Mouse (Mus musculus) right cerebral cortex, postnatal 4 days (tissue): ENCODE measurements around the gene Dscam.

Experiments
- DNase-seq: peaks from one replicate; pipeline ENCODE4 v3.0.0-alpha.2; 2022

The Dscam gene

DNA sequence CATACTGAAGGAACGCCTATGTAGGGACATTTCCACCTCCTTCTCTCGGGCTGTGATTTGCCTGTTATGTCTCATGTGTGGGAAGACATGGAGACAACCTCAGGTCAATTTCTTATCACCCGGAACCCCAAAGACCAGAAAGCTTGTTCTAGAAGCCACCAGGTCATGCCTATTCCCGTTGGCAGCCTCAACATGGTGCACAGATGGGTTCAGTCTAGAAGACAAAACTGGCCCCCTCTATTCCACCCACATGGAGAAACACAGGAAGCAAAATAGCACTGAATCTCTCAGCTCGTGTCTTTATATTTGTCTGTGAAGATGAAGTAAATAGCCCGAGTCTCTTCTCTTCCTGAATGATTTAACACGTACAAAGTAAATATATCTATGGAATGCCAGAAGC lies 540.3 kb downstream of the Dscam start:
- DNase-seq = no peak

DNA sequence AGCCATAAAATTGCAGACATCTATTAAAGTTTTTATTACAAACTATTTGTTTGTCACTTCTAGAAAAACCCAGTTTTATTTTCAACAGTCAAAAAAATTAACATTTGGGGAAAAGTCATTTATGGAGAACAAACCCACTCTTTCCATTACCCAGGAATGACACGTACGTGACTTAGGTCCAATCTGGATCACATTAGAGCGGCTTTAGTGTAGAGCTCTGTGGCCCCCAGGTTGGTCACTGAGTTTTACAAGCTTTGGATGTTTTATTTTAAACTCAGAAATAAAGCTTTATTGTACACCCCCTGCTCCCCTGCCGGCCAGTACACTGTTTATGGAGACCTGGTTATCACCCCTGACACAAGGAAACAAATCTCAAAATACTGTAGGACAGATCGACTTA lies 540.9 kb downstream of the Dscam start:
- DNase-seq = no peak

DNA sequence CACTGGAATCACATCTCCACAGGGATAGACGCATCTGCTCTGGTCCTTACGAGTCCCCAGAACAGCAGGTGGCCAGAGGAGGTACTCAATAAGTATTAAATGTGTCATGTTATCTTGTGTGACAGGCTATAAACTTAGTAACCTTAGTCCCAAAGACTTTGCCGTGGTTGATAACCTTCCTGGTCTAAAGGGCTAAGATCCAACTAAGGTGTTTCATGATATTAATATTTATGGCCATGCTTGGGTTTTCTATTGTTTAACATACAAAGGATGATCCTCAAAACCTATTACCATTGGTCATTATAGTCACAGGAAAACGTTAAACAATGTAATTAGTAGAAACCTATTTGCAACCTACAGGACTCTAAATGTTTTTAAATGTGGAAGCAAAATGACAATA lies 545.1 kb downstream of the Dscam start:
- DNase-seq = no peak

DNA sequence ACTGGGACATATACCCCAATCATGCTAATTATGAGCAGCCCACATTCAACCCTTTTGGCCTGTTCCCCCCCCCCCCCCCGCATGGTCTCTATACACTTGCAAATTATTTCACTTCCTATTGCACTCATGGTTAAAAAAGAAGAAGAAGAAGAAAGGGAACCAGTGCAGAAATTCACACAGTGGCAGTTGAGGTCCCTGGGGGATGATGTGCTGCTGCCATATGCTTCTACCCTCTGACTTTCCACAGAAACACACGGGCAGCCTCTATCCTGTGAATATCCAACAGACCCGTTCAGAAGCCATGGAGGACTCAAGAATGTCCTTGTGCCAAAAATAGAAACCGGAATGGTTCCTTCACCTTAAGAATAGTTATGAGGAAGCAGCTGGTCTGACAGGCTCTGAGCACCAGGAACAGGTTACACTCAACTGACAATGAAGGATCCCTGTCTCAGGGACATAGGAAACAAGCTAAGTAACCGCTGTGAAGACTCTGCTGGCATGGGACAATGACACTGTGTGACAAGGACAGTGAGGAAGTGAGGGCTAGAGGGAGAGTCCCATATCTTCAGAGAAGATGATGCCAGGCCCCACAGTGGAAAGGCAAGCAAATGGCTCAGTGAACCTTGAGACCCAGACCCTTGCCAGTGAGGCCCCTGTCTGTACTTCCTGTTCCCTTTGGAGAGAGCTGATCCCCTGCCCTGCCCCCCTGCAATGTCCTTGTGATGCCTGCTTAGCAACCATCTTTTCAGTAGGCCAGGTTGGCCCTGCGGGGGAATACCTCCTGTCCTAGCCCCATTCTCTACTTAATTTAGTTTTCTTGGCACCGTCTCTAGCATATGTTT lies 545.8 kb downstream of the Dscam start:
- DNase-seq = no peak

DNA sequence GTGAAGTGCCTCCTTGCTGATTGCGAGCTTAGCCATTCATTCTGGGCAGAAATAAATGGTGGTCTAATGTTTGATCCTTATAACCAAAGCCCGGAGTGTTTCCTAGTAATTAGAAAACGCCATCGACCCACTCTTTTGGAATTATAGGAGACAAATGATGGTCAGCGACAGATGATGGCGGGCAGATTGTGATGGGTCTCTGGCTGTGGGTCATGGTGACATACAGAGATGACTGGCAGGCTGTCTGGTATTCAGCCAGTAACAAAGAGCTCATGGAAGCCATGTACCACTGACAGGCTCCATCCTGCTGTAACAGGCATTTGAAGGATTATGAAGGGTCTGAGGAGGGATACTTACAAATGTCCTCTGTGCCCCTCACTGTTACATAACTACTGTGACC lies 549.7 kb downstream of the Dscam start:
- DNase-seq = no peak

DNA sequence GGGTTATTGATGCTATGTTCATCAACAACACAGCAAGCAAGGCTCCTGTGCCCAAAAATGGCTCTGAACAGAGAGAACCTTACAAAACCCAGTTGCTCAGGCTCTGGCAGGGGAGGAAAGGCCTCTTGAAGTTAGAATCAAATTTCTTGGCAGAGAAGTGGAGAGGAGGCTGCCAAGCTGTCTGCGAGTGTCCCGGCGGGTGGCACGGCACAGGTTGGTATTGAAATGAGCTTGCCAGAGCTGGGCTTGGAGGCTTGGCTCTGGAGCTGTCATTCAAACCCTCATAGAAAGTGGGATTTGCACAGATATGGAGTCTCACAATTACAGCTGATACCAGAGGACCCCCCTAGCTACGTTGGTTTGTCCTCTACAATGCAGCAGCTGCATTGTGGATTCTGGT lies 550.1 kb downstream of the Dscam start:
- DNase-seq = peak; percentile 40

DNA sequence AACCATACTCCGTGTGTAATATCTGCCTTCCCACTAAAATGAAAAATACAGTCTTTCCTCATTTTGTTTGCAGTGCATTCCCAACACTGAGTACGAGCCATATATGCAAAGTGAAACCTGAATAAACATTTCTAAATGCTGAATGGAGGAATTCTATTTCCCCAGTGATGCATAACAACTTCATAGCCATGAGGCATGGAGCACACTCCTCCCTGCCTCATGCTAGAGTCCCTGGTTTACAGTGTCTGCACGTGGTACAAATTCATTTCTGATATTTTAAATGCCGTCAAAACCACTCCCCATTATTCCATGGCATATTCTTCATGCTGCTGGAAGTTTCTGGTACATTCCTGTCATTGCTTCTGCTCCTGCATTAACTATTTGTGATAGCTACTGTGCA lies 552.8 kb downstream of the Dscam start:
- DNase-seq = no peak

DNA sequence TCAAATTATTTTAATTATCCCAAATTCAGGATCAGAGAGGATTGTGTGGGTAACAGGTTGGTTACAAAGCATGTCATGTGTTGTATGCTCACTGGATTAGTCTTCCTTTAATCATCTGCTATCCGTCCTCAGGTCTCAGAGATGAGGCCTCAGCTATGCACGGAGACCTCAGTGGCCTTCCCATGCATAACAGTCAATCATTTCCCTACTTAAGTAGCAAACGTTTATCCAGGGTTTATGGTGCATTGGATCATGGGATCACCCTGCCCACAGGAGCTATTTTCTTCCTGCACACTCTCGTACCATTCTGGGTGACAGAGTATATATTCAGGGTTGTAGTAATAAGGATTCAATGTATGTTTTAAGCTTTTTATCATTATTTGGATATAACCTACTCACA lies 557.3 kb downstream of the Dscam start:
- DNase-seq = no peak

DNA sequence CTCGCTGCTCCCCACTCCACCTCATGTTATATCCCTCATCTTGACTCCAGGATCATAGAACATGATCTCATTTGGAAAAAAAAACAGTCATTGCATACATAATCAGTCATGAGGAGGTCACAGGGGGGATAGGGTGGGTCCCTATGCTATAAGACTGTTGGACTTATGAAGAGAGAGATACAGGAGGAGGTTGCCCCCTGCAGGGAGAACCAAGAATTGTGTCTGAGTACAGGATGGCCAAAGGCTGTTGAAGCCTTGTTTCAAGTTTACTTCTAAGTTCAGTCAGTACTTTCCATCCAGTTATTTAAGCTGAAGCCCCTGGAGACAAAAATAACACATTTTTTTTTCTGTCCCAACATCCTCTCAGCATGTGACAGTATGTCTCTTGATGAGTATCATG lies 559.7 kb downstream of the Dscam start:
- peak; percentile 44 for DNase-seq

DNA sequence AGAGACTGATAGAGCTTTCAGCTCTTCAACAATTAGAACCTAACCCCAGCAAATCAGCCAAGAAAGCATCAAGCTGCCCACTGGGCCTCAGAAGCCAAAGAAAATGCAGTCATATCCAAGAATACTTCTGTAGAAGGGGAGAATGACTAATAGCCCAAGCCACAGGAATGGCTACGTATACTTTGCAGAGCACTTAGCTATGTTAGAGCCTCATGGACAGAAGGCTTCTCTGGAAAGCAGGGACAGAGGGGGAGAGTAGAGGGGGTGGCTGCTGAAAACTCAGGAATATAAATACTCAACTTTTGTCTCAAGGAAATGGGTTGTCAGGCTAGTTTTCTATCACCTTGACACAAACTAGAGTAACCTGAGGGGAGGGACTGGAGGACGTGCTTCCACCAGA lies 568.3 kb downstream of the Dscam start:
- no peak for DNase-seq

DNA sequence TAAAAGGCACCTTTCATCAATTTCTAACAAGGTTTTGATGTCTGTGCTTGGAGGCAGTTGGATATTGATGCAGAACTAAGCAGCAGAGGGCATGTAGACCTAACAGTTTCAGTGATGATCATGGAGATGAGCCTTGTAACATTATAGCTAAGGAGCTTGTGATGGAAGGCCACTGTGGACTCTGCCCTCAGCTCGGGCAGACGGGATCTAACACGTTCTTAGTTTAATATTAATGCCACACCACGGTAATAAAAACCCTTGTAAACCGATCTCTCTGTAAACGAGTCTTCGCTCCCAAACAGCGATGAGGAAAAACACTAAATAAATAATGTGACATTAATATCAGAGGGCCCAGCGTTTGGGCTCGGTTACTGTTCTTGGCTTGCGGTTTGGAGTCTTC lies 569.8 kb downstream of the Dscam start:
- no peak for DNase-seq

DNA sequence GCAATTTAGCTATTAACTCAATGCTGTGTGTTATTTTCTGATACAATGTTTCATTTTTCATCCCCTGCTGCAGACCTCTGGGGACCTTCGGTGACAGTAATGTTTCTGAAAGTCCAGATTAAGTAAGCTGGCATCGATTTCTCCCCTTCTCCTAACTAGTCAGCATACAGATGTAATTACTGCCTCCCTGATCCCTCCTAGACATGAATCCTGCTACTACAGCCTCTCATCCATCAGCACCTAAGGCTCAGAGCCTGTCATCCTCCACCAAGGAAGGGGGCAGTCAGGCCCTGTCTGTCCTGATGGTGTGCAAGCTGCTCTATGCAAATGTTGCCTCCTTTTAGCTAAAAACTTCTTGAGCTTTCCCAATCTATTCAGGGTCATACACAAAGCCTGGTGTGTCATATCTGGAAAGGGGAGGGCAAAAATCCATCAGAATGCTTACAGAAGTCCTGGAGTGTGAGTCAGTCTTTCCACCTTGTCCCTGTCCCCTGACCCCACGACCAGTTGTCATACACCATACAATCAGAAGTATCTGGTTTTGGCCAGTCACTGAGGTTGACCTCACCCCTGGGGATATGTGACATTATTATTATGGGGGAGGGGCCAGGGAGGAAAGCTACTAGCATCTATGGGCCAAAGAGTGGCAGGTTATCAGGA lies 571.0 kb downstream of the Dscam start:
- DNase-seq = no peak

DNA sequence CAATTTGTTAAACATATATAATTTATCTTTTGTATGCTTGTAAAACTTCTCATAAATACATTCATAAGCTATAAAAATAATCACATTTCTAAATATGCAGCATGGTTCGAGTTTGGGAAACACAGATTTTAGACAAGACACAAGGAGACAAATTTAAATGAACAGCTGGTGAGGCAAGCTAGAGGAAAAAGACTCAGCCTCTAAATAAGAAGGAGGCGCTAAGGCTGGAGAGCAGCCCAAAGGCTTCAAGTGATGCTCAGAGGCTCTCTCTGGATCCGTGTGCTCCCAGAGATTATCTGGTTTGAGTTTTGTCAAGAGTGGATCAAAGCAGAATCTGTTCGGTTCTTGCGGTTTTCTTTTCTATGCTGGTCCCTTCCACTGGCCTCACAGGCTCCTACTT lies 594.7 kb downstream of the Dscam start:
- peak; percentile 38 for DNase-seq

DNA sequence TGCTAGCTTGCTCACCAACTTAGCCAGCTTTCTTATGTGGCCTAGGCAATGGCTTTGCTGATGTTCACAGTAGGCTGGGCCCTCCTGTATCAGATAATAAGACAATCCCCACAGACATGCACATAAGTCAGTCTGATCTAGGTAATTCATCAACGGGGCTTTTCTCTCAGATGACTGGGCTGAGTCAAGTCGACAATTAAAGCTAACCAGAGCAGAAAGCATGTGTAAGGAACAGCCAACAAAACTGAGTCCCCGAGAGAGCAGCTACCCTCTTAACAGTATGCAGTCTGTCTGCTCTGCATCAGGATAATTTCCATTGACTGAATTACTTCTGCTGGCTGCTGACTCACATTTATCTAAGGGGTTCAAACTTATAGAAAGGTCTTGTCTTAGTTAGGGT lies 603.1 kb downstream of the Dscam start:
- DNase-seq = no peak

DNA sequence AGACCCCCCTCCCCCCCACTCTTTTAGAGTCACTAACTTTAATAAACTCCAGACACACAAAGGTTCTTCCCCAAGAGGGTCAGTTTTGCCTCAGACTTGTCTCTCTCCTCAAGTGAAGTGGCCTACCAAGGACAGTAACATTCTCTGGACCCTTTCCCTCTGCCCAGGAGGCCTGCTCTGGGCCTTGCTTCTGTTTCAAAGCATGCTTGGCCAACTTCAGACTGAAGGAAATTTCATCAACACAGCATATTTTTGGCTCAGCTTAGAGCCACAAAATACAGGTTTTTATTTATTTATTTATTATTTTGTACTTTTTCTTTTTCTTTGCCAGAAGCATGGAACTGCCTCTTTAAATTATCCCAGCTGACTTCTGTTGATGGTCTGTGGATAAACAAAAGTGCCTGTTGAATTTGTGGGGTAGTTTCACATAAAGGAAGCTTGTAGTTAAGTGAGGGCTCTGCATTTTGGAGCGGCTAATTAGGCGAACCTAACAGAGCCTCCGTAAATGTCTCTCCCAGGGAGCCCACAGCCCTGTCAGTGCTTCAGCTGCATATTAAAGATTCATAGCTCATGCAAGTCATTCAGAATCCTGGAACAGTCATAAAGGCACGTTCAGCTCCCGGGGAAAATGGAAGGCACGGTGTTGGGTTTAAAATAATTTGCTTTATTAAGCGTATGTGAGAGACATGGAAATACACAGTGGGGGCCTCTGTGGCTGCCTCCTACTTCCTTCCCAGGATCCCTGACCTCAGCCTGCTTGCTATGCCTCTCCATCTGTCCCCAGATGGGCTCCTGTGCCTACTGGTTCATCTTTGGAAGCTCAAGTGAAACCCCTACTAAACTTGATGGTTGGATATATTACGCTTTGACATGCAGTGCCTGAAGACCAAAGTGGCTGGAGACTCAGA lies 606.9 kb downstream of the Dscam start:
- DNase-seq = no peak

DNA sequence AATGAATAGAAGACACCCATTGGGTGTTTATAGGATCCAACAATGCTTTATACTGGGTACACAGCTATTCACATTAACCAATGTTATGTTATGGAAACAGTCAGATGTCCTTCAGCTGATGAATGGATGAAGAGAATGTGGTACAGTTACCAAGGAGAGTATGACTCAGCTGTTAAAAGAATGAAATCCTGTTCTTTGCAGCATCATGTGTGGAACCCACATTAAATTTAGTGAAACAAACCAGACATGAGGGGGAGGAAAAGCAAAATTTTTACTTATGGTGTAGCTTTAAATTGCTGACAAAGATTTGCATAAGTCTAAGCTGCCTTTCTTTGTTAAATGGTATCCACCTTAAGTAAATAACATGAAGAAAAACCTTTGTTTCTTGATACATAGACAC lies 610.8 kb downstream of the Dscam start:
- DNase-seq = no peak

DNA sequence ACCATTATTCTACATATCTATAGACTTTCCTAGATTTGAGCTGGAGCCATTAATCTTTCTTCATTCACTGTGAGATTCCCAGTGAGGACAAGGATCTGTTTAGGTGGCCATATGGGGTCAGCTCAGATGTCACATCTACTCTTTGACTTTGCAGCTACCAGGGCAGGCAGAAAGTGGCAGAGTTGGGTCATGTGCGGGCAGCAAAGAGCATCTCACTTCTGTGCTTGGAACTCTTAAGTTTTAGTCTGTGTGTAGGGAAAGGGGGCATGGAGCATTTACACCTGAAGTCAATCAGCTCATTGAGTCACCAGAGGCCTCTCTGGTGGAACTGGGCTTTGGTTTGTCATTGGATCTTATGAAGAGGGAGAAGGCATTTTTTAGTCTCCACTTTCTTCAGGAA lies 612.2 kb downstream of the Dscam start:
- DNase-seq = no peak

DNA sequence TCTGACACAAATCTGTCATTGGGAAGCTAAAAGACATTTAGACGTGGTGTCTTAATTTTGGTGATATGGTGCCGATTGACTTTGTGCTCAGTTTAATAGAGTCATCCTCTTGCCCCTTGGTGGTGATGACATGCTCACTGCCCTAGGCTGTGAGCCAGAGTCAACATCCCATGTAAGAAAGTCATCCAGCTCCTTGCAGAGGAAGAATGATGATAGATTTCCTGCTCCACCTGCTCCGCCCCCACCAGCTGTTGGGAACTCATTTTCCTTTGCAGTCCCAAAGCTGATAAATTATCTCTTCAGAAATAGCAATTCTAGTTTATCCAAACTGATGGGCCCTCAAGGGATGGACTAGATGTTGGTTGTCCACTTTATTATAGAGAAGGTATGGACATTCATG lies 613.9 kb downstream of the Dscam start:
- no peak for DNase-seq

DNA sequence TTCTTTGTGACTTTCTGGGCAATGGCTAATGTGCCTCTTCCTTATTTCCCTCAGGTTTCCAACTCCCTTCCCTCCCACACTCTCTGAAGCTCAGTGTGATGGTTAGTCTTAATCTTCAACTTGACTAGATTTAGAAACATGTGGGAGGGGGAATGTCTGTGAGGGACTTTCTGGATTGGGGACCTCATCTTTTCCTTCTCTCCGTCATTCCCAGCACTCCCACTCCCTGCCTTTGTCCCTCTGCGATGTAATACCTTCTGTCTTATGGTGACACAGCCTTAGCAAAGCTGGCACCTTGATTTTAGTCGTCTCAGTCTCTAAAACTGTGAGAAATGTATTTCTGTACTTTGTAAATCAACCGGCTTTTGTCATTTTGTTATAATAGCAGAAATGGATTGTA lies 615.1 kb downstream of the Dscam start:
- DNase-seq = no peak

DNA sequence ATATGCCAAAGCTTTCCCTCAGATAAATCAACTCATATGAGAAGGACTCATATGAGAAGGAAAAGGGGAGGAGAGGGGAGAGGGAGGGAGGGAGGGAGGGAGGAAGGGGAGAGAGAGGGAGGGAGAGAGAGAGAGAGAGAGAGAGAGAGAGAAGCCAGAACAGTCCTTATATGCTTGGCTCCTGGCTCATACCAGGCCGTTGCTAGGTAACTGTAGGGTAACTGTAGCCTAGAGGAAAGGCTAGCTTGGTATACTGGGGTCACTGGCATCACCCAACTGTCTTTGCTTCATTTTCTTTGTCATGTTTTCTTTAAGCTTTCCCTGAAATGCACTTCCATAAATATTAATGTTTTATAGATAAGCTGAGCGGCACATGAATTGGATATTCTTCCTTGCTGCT lies 617.9 kb downstream of the Dscam start:
- no peak for DNase-seq

DNA sequence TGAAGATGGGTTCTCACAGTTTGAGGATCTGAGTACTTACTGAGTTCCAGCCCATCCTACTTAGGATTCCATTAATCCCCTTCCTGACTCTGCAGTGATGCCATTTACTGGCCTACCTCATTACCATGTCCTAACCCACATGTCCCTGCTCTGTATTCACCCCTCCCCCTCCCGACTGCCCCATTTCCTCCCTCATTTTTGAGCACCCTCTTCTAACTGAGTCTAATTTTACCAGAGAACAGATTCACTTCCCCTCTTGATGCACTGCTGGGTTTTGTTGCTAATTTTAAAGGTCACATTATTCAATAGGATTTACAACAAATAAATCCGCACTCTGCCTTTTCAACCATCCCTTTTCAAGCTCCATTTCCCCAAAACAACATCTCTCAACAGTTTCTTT lies 629.5 kb downstream of the Dscam start:
- no peak for DNase-seq
